Mouse (Mus musculus) intestine, postnatal 0 days (tissue): ENCODE measurements around the gene Kif16b. TPM values are rescaled to one million over a fixed set of nuclear protein-coding genes. Genes with fewer than 3 reads are reported as not detected.

ENCODE experiments used
- ATAC-seq: fragments of 200-750 bp; cut with Nextera tagmentation; 2 replicates; pipeline ENCODE4 v1.8.0; 2017; ENCODE audit warnings: mild to moderate bottlenecking, moderate TSS enrichment, moderate library complexity
- H3K27ac ChIP-seq: fragments of 300-500 bp; sonication (generic); 2 replicates; pipeline ENCODE4 v1.5.1; 2014; ENCODE audit warnings: mild to moderate bottlenecking, low read depth, low read length, moderate library complexity
- H3K27me3 ChIP-seq: fragments of 300-500 bp; sonication (generic); replicated peaks from 2 replicates; pipeline ENCODE4 v1.6.1; 2014; ENCODE audit warnings: low read length, mixed read lengths; ENCODE audit not compliant: control insufficient read depth, insufficient read depth
- H3K36me3 ChIP-seq: fragments of 300-500 bp; sonication (generic); 2 replicates; pipeline ENCODE4 v1.6.1; 2014; ENCODE audit warnings: mild to moderate bottlenecking, moderate library complexity; ENCODE audit not compliant: control insufficient read depth, insufficient read depth
- H3K4me1 ChIP-seq: fragments of 300-500 bp; sonication (generic); replicated peaks from 2 replicates; pipeline ENCODE4 v1.6.1; 2014; ENCODE audit warnings: antibody characterized with exemption, low read length, mixed read lengths; ENCODE audit not compliant: control insufficient read depth, insufficient read depth
- H3K4me2 ChIP-seq: fragments of 300-500 bp; sonication (generic); replicated peaks from 2 replicates; pipeline ENCODE4 v1.6.1; 2014; ENCODE audit warnings: low read depth, mild to moderate bottlenecking, moderate library complexity
- H3K4me3 ChIP-seq: fragments of 300-500 bp; sonication (generic); 2 replicates; pipeline ENCODE4 v1.5.1; 2014; ENCODE audit warnings: low read depth, low read length
- H3K9ac ChIP-seq: fragments of 300-500 bp; sonication (generic); 2 replicates; pipeline ENCODE4 v1.6.1; 2014; ENCODE audit warnings: mild to moderate bottlenecking, low read depth, low read length
- H3K9me3 ChIP-seq: fragments of 300-500 bp; sonication (generic); 2 replicates; pipeline ENCODE4 v1.6.1; 2016; ENCODE audit warnings: mixed run types; ENCODE audit not compliant: control insufficient read depth
- CTCF ChIP-seq: sonication (generic); IDR thresholded peaks from 2 replicates; pipeline ENCODE4 v1.5.1; 2016; ENCODE audit warnings: low read depth, mild to moderate bottlenecking, control low read depth, antibody characterized with exemption, moderate library complexity
- WGBS: fragments of 180-500 bp; shearing (Covaris S2); extraction: QIAGEN DNeasy Blood & Tissue Kit; methylation state at CpG from one replicate; pipeline ENCODE4 v1.1.7; 2014; 5-methylcytosine and 5-hydroxymethylcytosine counted together
- polyA plus RNA-seq: library from polyadenylated mRNA; unstranded; fragments of >200 nt; fragmentation: Nextera tagmentation; extraction: Ambion mirVana; gene quantifications from 2 replicates; pipeline ENCODE4 v1.2.1, GENCODE M21; 2015

The Kif16b gene
- polyA plus RNA-seq, 1 experiment from 2014 or later, result 7.0 TPM

DNA sequence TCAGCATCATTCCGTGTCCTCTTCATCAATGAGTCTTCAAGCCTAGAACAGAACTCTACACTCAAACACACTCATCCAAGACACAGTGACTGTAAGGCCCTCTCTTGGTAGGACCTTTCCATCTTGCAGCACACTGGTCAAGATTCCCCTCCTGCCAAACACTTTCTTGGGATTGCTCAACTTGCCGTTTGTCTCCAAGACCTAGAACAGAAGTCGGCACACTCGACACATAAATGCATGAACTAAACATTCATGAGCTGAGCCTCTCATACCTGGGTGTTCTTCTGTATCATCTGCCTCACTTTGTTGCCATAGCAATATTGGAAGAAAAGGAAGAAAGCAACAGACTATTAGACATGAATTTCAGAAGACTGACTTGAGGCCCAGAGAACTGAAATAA lies 16.9 kb downstream of the Kif16b start:
- ATAC-seq, result no peak
- Histone ChIP-seq H3K27ac (no peak overlapping the region), H3K4me3 (no peak overlapping the region), H3K4me1 (no peaks in the 10 kb centered on the region), H3K36me3 (no peaks in the 10 kb centered on the region), H3K4me2 (no peak overlapping the region), H3K9ac (no peak overlapping the region), H3K27me3 (no peaks in the 10 kb centered on the region), H3K9me3 (no peaks in the 10 kb centered on the region)
- TF ChIP-seq CTCF, result no peak
- 89% methylated on average over 4 of the region's 4 CpGs for WGBS

- WGBS, result 88% methylated on average over 7 of the region's 7 CpGs
- H3K36me3 ChIP-seq, result no peaks in the 10 kb centered on the region
- no peaks in the 10 kb centered on the region for H3K9me3 ChIP-seq
- no peak overlapping the region for H3K9ac ChIP-seq
- ATAC-seq, result no peak
- H3K4me1 ChIP-seq, result no peaks in the 10 kb centered on the region
- H3K4me3 ChIP-seq, result no peak overlapping the region
- no peaks in the 10 kb centered on the region for H3K27me3 ChIP-seq
- H3K27ac ChIP-seq, result no peak overlapping the region
- H3K4me2 ChIP-seq, result no peak overlapping the region
- no peak for TF ChIP-seq CTCF
These were observed 17.7 kb downstream of the Kif16b start for GRCm38 (mm10) chr2:142883625-142883994.

DNA sequence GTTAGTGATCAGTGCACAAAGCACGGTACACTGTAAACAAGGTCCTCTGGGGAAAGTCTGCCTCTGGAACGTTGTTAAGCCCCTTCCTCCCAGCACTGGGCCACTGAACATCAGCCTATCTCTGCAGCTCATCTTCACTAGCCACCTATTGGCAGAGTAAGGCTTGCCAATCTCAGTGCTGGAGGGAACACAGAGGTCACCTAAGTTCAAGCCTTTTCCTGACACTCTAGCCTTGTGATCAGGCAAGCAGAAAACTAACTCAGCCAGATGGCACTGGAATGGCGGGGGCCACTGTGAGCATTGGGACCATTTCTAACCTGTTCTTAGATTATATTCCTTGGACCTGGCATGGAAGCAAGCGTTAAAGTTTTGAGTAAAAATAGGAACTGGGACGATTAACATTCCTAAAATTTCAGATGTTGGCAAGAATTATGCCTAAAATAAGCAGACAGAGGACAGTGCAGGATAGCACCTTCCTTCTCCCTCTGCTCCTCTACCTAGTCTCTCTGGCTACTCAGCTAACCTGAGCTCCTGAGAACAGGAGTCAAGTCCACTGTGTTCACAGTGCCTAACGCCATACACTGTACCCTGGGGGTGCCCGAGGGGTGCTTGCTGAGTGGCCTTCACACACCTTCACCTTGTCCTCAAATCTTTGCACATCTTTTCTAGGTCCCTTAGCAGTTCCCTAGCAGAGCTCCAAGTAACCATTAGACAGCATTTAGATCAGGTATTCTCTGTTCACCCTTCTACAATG lies 18.3 kb downstream of the Kif16b start:
- no peak for ATAC-seq
- Histone ChIP-seq H3K9ac (no peak overlapping the region), H3K4me3 (no peak overlapping the region), H3K4me1 (no peaks in the 10 kb centered on the region), H3K27me3 (no peaks in the 10 kb centered on the region), H3K27ac (no peak overlapping the region), H3K36me3 (no peaks in the 10 kb centered on the region), H3K4me2 (no peak overlapping the region), H3K9me3 (no peaks in the 10 kb centered on the region)
- no peak for TF ChIP-seq CTCF
- WGBS, result 62% methylated on average over 7 of the region's 7 CpGs

DNA sequence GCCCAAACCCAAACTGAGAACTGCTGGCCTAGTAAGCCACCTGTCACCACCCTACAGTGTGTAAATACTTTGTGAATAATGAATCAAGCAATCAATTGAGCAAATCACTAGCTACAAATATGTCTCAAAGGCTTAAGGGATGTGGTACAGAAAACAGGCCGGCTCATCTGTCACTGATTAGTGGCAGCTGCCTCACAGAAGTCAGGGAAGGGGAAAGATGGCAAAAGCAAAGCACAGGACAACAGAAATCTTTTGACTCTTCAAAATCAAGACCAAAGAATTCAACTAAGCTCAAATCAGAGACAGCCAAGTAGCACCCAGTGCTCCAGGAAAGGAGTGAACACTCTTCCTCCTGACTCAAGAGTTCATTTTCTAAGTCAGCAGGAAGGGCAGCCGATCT lies 18.9 kb downstream of the Kif16b start:
- whole genome bisulfite sequencing, result 62% methylated on average over 2 of the region's 2 CpGs
- H3K27ac ChIP-seq, result no peak overlapping the region
- H3K9ac ChIP-seq, result no peak overlapping the region
- H3K9me3 ChIP-seq, result no peaks in the 10 kb centered on the region
- ATAC-seq, result no peak
- H3K27me3 ChIP-seq, result no peaks in the 10 kb centered on the region
- no peak overlapping the region for H3K4me3 ChIP-seq
- no peaks in the 10 kb centered on the region for H3K4me1 ChIP-seq
- H3K4me2 ChIP-seq, result no peak overlapping the region
- no peaks in the 10 kb centered on the region for H3K36me3 ChIP-seq
- no peak for TF ChIP-seq CTCF

DNA sequence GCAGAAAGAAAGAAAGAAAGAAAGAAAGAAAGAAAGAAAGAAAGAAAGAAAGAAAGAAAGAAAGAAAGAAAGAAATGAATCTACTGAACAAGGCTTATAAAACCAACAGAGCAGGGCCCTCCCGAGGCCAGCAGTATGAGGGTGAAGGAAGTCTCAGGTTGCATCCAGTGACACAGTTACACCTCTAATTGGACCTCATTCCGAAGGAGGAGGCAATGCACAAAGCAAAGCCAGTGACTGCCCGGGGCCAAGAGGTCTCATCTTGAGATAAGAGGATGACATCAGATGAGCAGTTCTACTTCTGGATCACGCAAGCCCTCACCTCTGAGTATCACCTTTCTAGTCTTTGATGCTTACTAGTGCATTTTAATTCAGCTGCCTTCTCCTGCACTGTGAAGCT lies 20.2 kb downstream of the Kif16b start:
- Histone ChIP-seq H3K4me3 (no peak overlapping the region), H3K4me2 (no peak overlapping the region), H3K36me3 (no peaks in the 10 kb centered on the region), H3K9ac (no peak overlapping the region), H3K9me3 (no peaks in the 10 kb centered on the region), H3K27me3 (no peaks in the 10 kb centered on the region), H3K27ac (no peak overlapping the region), H3K4me1 (no peaks in the 10 kb centered on the region)
- no peak for ATAC-seq
- WGBS, result 45% methylated on average over 4 of the region's 4 CpGs
- no peak for TF ChIP-seq CTCF

- H3K4me3 ChIP-seq, result no peak overlapping the region
- no peak for TF ChIP-seq CTCF
- whole genome bisulfite sequencing, result 72% methylated on average over 8 of the region's 8 CpGs
- no peak overlapping the region for H3K4me2 ChIP-seq
- H3K9me3 ChIP-seq, result no peaks in the 10 kb centered on the region
- no peak overlapping the region for H3K9ac ChIP-seq
- no peak overlapping the region for H3K27ac ChIP-seq
- H3K27me3 ChIP-seq, result no peaks in the 10 kb centered on the region
- ATAC-seq, result no peak
- H3K4me1 ChIP-seq, result 0 out of 2 replicates have a peak, but pooled peaks cover 5% of the 10 kb centered on the region
- no peaks in the 10 kb centered on the region for H3K36me3 ChIP-seq
These were observed 22.0 kb downstream of the Kif16b start for GRCm38 (mm10) chr2:142879257-142879818.
